Mouse (Mus musculus): ENCODE measurements at regions not wholly inside any gene's neighbourhood (a gene's known extent, or its start where the extent isn't known, plus 50 kb on each side); places are given as distances from the start of the nearest gene placed in this dataset.

DNA sequence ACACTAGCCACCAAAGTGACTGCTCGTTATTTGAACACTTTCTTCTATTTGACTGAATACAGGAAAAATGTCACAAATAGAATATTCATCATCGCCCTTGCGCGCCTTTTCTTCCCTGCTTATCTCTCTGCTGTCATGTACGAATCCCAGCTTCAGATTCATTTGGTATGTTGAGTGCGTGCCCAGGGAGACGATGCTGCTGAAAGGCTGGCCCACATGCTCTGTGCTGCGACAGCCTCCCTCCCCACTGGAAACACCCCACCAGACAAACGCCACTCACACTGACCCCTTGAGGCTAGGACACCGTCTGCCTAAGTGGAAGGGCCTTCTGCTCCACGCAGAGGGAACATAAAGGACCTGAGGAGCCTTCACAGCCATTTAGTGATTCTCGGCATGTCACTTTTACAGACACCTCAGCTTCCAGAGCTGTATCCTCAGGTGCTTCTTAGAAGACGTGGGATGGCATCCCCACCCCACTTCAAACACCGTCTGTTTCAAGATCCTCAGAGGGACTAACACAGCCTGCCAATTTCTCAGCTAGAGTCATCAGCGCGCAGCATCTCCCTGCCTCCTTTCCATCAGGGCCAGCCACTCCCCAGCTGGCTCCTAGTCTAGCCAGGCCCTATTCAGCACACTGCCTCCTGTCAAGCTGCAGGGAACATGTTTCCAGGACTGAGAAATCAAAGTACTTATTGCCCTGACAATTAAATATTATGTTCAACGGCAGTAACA lies 396.6 kb downstream of the Bcor start:
- no peaks in the 10 kb centered on the region for H3K9me3 ChIP-seq
- no peak overlapping the region for H3K4me3 ChIP-seq
- WGBS, result 50% methylated on average over 17 of the region's 17 CpGs
- H3K4me2 ChIP-seq, result no peak overlapping the region
- H3K9ac ChIP-seq, result no peak overlapping the region
- H3K4me1 ChIP-seq, result no peaks in the 10 kb centered on the region
- ATAC-seq (ENCODE audit: borderline replicate concordance, extremely low read depth, low FRiP score, low TSS enrichment), result no peak
- no peaks in the 10 kb centered on the region for H3K27me3 ChIP-seq
- H3K36me3 ChIP-seq, result no peaks in the 10 kb centered on the region
- no peak overlapping the region for H3K27ac ChIP-seq

DNA sequence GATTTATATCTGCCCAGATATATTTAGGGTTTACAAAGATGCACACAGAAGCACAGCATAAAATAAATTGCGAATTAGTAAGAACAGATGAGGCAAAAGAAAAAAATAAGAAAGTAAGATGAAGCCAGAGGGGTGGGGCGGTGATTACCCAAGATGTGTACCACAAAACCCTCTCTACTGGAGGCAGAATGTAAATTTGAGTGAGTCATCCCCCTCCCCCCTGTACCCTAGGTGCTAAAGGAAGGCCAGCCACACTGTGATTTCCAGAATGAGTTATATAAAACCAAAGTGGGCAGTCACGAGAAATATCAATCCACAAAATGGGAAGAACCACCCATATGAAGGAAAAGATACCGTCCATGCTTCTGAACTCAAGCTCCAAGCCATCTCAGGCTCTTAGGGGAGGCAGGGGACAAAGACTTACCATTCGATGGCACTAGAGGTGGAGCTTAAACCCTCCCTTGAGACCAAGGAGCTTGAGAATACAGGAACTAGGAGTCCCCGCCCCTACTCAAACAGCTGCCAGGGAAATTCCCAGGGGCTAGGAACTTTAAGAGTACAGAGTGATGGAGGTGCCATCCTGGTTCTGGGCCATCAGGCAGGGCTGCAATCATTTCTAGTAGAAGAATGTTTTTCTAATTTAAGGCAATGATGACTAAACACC lies 383.8 kb downstream of the Bcor start:
- no peak overlapping the region for H3K9ac ChIP-seq
- H3K4me1 ChIP-seq, result no peaks in the 10 kb centered on the region
- no peak for ATAC-seq (ENCODE audit: borderline replicate concordance, extremely low read depth, low FRiP score, low TSS enrichment)
- 73% methylated on average over 6 of the region's 6 CpGs for WGBS
- no peak overlapping the region for H3K4me2 ChIP-seq
- H3K27ac ChIP-seq, result no peak overlapping the region
- H3K4me3 ChIP-seq, result no peak overlapping the region
- no peaks in the 10 kb centered on the region for H3K36me3 ChIP-seq
- H3K27me3 ChIP-seq, result no peaks in the 10 kb centered on the region; the same call in 1 of the 2 replicates
- H3K9me3 ChIP-seq, result no peaks in the 10 kb centered on the region

DNA sequence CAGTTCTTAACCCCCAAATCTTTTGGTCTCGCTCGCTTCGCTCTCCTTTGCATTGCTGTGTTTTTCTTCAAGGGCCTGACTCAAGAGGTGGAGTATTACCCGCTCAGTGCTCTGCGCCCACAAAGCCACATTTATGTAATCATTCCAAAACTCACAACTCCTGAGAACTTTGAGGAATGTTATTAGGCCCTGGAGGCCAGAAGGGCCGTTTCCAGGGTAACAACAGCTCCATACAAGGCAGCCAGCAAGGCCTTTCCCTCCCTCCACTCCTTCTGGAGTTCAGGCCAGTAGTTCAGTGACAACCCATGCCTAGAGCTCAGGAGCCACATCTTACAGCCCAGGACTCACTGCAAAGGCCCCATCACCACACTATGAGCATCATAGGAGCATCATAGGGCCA lies 365.1 kb downstream of the Bcor start:
- Histone ChIP-seq H3K4me1 (peaks cover 12% of the 10 kb centered on the region; the same call in 1 of the 2 replicates), H3K4me2 (no peak overlapping the region), H3K9me3 (no peaks in the 10 kb centered on the region), H3K27me3 (no peaks in the 10 kb centered on the region), H3K9ac (no peak overlapping the region), H3K4me3 (no peak overlapping the region), H3K27ac (peak overlapping the region; percentile 44), H3K36me3 (no peaks in the 10 kb centered on the region)
- ATAC-seq (ENCODE audit: borderline replicate concordance, extremely low read depth, low FRiP score, low TSS enrichment), result peak; percentile 35
- WGBS, result 60% methylated on average over 6 of the region's 6 CpGs

GRCm38 (mm10) chrX:11797870-11798269 lies 362.3 kb downstream of the Bcor start:
- no peak; the same call in 1 of the 2 replicates for ATAC-seq (ENCODE audit: borderline replicate concordance, extremely low read depth, low FRiP score, low TSS enrichment)
- 0 out of 2 replicates have a peak, but pooled peaks cover 4% of the 10 kb centered on the region for H3K27me3 ChIP-seq
- H3K4me3 ChIP-seq, result no peak overlapping the region
- H3K9me3 ChIP-seq, result no peaks in the 10 kb centered on the region
- WGBS, result 17% methylated on average over 10 of the region's 11 CpGs
- no peak overlapping the region for H3K9ac ChIP-seq
- no peaks in the 10 kb centered on the region for H3K36me3 ChIP-seq
- no peak overlapping the region for H3K4me2 ChIP-seq
- 0 out of 2 replicates have a peak overlapping the region, but pooled peaks have one; percentile 15 for H3K27ac ChIP-seq
- H3K4me1 ChIP-seq, result peaks cover 21% of the 10 kb centered on the region

DNA sequence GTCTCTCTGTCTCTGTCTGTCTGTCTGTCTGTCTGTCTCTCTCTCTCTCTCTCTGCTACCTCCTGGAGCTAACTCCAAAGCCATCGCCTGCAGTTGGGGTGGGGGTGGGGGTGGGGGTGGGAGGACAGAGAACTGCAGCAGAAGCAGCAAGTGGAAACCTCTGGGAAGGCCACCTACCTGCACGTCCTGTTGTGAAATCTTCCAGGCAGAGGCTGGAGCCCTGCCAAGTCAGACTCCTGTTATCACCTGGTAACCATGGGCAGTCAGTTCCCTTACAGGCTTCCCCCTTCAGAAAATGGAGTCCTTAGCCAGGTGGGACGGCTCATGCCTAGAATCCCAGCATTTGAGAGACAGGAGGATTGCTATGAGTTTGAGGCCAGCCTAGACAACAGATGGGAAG lies 361.8 kb downstream of the Bcor start:
- no peak for ATAC-seq (ENCODE audit: borderline replicate concordance, extremely low read depth, low FRiP score, low TSS enrichment)
- H3K9me3 ChIP-seq, result no peaks in the 10 kb centered on the region
- H3K27me3 ChIP-seq, result 0 out of 2 replicates have a peak, but pooled peaks cover 4% of the 10 kb centered on the region
- H3K36me3 ChIP-seq, result no peaks in the 10 kb centered on the region
- H3K27ac ChIP-seq, result no peak overlapping the region
- no peak overlapping the region for H3K9ac ChIP-seq
- peaks cover 26% of the 10 kb centered on the region for H3K4me1 ChIP-seq
- no peak overlapping the region for H3K4me2 ChIP-seq
- H3K4me3 ChIP-seq, result no peak overlapping the region
- 21% methylated on average over 3 of the region's 3 CpGs for WGBS

DNA sequence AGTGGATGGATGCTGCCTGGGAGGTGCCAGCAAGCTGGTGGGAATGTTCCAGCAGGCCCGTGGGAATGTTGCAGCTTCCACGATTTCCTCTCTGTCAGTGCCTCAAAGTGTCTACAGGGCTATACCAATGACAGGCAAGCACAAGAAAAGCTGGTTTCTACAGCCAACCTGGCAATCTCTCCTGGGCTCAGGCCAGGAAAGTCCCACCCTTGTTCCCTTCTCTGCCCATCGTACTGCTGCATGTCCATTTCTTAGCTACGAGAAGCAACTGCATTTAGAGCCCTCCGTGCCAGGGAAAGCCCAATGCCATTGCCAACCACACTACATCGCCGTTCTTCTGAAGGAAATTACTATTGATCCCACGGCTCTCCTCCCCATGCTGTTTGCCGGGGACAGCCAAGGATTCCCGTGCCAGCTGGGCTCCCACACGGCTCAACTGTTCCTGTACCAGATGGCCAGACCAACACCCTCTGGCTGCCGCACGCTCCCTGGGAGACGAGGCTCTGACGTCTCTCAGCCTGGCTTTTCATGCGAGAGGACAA lies 359.7 kb downstream of the Bcor start:
- Histone ChIP-seq H3K4me2 (no peak overlapping the region), H3K27ac (no peak overlapping the region), H3K36me3 (no peaks in the 10 kb centered on the region), H3K4me3 (no peak overlapping the region), H3K9me3 (no peaks in the 10 kb centered on the region), H3K27me3 (peaks cover 9% of the 10 kb centered on the region; the same call in 1 of the 2 replicates), H3K9ac (no peak overlapping the region), H3K4me1 (peaks cover 27% of the 10 kb centered on the region)
- 69% methylated on average over 16 of the region's 16 CpGs for WGBS
- no peak for ATAC-seq (ENCODE audit: borderline replicate concordance, extremely low read depth, low FRiP score, low TSS enrichment)

- Histone ChIP-seq H3K4me3 (no peak overlapping the region), H3K36me3 (no peaks in the 10 kb centered on the region), H3K9me3 (no peaks in the 10 kb centered on the region), H3K9ac (no peak overlapping the region), H3K4me2 (no peak overlapping the region), H3K27me3 (peaks cover 16% of the 10 kb centered on the region; the same call in 1 of the 2 replicates), H3K27ac (no peak overlapping the region), H3K4me1 (peaks cover 27% of the 10 kb centered on the region)
- ATAC-seq (ENCODE audit: borderline replicate concordance, extremely low read depth, low FRiP score, low TSS enrichment), result no peak
- WGBS, result 55% methylated on average over 3 of the region's 3 CpGs
Measured at GRCm38 (mm10) chrX:11801208-11801607, 358.9 kb downstream of the Bcor start.

GRCm38 (mm10) chrX:11801621-11802020 lies 358.5 kb downstream of the Bcor start:
- 52% methylated on average over 12 of the region's 12 CpGs for WGBS
- H3K9me3 ChIP-seq, result no peaks in the 10 kb centered on the region
- no peak for ATAC-seq (ENCODE audit: borderline replicate concordance, extremely low read depth, low FRiP score, low TSS enrichment)
- no peak overlapping the region for H3K27ac ChIP-seq
- no peaks in the 10 kb centered on the region for H3K36me3 ChIP-seq
- H3K9ac ChIP-seq, result no peak overlapping the region
- peaks cover 30% of the 10 kb centered on the region for H3K4me1 ChIP-seq
- H3K4me3 ChIP-seq, result no peak overlapping the region
- no peak overlapping the region for H3K4me2 ChIP-seq
- peaks cover 19% of the 10 kb centered on the region for H3K27me3 ChIP-seq

GRCm38 (mm10) chrX:11802074-11802899 lies 357.9 kb downstream of the Bcor start:
- no peak for ATAC-seq (ENCODE audit: borderline replicate concordance, extremely low read depth, low FRiP score, low TSS enrichment)
- H3K4me3 ChIP-seq, result no peak overlapping the region
- H3K9me3 ChIP-seq, result no peaks in the 10 kb centered on the region
- no peak overlapping the region for H3K4me2 ChIP-seq
- H3K27ac ChIP-seq, result peak overlapping the region; percentile 24; the same call in 1 of the 2 replicates
- H3K27me3 ChIP-seq, result peaks cover 26% of the 10 kb centered on the region
- 53% methylated on average over 8 of the region's 8 CpGs for WGBS
- H3K4me1 ChIP-seq, result peaks cover 33% of the 10 kb centered on the region
- H3K36me3 ChIP-seq, result no peaks in the 10 kb centered on the region
- no peak overlapping the region for H3K9ac ChIP-seq

DNA sequence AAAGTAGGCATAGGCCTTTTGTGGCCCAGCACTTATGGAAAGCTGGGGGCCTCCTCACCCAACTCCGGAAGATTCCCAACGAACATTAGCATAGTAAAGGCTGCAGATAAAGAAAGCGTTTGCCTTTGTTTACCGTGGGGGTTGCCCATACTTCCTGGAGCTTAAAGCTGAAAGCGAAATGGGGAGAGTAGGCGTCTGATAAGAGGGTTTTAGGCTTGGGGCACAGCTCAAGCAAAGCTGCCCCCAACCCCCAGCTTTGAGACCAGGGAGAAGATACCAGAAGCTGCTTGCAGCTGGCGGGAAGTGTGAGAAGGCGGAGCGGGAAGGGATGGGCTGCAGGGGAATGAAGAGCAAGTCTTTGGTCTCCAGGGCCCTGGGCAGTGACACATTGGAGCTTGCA lies 356.9 kb downstream of the Bcor start:
- Histone ChIP-seq H3K9me3 (no peaks in the 10 kb centered on the region), H3K27me3 (peaks cover 35% of the 10 kb centered on the region), H3K4me2 (no peak overlapping the region), H3K4me3 (no peak overlapping the region), H3K9ac (no peak overlapping the region), H3K36me3 (no peaks in the 10 kb centered on the region), H3K4me1 (peaks cover 33% of the 10 kb centered on the region), H3K27ac (peak overlapping the region; percentile 53)
- WGBS, result 7% methylated on average over 9 of the region's 9 CpGs
- ATAC-seq (ENCODE audit: borderline replicate concordance, extremely low read depth, low FRiP score, low TSS enrichment), result no peak

DNA sequence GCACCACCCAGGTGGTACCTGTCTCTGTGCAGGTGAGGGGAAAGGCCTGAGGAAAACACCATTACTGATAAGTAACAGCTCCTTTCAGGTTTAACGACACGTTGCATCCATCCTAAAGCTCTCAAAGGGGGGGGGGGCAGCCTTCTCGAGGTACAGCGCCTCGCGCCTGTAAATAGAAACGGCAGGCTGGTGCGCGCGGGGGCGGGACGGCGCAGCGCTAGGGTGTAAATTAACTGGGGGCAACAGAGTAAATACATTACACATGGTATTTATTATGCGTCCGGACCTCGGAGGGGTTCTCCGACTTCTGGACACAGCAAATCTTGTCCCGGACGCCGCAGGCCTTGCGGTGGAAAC lies 353.3 kb downstream of the Bcor start:
- peaks cover 30% of the 10 kb centered on the region for H3K4me1 ChIP-seq
- H3K27ac ChIP-seq, result peak overlapping the region; percentile 70
- H3K36me3 ChIP-seq, result no peaks in the 10 kb centered on the region
- H3K4me3 ChIP-seq, result peak overlapping the region; percentile 46
- H3K9me3 ChIP-seq, result no peaks in the 10 kb centered on the region
- WGBS, result 5% methylated on average over 22 of the region's 22 CpGs
- H3K9ac ChIP-seq, result peak overlapping the region; percentile 56
- ATAC-seq (ENCODE audit: borderline replicate concordance, extremely low read depth, low FRiP score, low TSS enrichment), result no peak
- H3K27me3 ChIP-seq, result peaks cover 33% of the 10 kb centered on the region
- peak overlapping the region; percentile 79 for H3K4me2 ChIP-seq

Measured in lung, embryonic 15.5 days (tissue).